Mouse (Mus musculus): ENCODE data around the gene Rad51b.
A peak's percentile ranks its signal among the peaks of the same experiment; 100 is the strongest.

Rad51b gene

GRCm38 (mm10) chr12:79812838-79813563 is 515.9 kb downstream of the Rad51b start:
- DNase-seq, result no peak

DNA sequence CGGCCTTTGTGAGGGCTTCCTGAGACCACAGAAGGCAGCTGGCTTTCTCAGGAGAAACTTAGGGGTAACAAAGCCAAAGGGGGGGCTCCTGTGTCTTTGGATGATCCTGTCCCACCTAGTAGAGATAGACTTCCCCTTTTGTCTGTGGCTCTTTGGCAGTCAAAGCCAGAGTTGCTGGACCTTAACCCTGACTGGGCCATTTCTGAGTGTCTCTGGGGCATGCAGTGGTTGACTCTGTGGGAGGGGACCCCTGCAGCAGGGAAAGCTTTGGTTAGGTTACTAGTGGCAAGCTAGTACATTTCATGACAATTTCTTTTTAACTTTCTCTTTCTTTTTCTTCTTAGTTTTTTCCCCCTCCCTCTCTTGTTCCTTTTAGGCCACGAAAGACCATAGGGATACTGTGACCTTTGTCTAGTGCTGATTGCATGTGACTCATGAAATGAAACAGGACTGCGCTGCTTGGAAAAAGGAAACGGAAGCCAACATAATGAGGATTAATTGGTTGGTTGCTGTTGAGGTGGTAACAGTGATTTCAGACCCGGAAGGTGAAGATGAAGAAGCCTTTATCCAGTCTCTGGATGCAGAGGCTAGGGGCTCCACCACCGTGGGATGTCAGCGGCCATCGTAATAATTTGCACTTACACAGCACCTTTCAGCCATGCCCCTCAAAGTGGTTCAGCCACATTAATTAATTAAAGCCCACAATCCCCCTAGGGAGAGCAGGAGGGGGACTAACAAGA is 516.7 kb downstream of the Rad51b start:
- no peak for DNase-seq

DNA sequence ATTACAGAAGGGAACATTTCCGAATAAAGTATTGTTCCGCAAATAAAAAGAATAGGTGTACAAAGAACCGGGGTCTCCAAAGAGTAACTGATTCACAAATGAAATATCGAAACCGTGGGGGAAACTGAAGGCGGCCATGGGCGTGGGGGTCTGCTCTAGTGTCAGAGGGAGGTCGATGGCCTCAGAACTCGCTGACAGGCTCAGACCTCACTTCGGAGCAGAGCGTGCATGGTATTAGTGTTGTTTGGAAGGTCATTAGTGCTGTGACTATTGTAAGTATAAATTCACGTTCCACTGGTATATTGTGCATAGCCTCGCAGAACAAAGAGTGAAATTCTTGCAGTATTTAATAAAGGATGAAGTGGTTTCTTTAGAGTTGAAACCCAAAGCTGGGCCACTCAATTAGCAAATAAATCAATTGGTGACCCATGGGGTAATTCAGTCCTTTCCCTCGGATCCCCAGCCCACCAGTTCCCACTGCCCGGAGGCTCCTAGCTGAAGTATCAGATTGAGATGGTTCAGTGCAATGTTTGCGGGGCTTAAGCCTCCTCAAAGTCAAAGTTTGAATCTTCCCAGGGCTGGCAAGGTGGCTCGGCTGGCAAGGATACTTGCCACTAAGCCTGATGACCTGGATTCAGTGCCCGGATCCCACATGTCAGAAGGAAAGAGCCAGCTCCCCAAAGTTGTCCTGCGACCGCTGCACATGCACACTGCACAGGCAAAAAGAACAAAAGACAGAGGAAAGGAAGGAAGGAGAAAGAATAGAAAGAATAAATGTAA is 517.4 kb downstream of the Rad51b start:
- no peak for DNase-seq

- no peak for DNase-seq
These were observed 519.2 kb downstream of the Rad51b start for GRCm38 (mm10) chr12:79816241-79816640.

DNA sequence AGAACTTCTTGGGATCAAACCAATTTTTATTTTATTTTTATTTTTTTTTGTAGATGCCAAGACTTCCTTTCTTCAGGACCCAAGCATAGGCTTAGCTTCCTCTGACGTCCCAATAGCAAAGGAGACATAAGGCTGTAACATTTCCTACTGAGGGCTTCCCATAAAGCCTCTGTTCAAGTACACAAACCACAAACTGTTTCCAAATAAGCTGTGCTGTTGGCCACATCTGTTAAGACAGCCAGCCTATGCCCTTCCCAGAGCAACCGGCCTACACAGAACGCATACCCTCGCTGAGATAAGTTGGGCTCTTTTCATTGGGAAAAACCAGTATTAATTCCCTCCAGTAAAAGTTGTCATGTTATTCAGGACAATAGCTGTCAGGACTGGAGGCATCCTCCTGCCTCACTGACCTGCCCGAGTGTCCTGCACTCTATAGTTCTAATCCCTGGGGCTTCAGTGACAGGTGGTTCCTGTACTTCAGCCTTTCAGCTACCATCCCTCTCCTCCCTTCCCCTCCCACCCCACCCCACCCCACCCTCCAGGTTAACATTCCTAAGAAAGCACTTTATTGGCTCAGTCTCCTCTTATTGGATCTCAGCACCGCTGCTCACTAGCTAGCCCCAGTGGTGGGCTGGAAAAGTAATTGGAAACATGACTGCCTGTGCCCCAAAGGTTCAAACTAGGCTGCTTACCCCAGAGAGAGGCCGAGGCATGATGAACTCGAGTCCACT is 523.3 kb downstream of the Rad51b start:
- DNase-seq, result no peak

DNA sequence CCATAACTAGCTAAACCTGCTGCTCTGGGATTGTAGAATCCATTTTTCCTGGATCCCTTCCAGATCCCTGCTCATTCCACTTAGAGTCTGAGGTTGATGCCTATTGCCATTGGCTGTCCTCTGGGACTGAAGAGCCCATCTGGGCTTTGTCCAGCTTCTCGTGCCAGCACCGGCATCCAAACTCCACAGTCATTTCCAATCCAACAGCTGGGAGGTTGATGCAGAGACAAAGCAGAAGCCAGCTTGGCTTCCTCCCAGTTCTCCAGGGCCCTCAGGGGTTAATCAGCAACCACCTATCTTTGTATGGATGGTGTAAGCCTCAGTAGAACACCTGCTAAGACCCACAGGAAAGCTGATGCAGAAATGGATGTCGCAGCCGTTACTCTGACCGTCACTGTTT is 524.8 kb downstream of the Rad51b start:
- peak; percentile 40 to 63 for DNase-seq

- peak in 1 of 2 experiments; percentile 45 for DNase-seq
These were observed 525.3 kb downstream of the Rad51b start for GRCm38 (mm10) chr12:79822401-79822800.

- DNase-seq, result no peak
These were observed 528.8 kb downstream of the Rad51b start for GRCm38 (mm10) chr12:79825922-79826321.

- DNase-seq, result no peak
These were observed 530.2 kb downstream of the Rad51b start for GRCm38 (mm10) chr12:79827233-79827692.

GRCm38 (mm10) chr12:79827735-79828134 is 530.7 kb downstream of the Rad51b start:
- DNase-seq, result no peak

DNA sequence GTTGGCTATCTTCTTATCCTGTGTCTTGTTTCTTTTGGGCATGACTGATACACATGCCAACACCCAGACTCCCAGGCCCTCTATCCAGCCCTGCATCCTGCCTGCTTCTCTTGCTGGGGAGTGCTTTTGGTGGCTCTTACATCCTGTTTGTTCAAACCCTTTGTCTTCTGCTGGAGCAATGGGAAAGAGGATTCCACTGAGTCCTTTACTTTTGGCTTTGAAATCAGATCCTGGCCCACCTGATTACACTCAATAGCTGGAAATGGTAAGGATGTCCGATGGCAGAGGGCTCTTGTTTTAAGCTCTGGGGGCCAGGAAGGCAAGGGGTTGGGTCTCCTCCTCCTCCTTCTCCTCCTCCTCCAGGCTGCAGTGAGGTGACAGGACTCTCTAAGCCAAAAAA is 533.6 kb downstream of the Rad51b start:
- DNase-seq, result no peak

GRCm38 (mm10) chr12:79832611-79833010 is 535.5 kb downstream of the Rad51b start:
- no peak for DNase-seq

- no peak for DNase-seq
These were observed 538.4 kb downstream of the Rad51b start for GRCm38 (mm10) chr12:79835521-79835920.

DNA sequence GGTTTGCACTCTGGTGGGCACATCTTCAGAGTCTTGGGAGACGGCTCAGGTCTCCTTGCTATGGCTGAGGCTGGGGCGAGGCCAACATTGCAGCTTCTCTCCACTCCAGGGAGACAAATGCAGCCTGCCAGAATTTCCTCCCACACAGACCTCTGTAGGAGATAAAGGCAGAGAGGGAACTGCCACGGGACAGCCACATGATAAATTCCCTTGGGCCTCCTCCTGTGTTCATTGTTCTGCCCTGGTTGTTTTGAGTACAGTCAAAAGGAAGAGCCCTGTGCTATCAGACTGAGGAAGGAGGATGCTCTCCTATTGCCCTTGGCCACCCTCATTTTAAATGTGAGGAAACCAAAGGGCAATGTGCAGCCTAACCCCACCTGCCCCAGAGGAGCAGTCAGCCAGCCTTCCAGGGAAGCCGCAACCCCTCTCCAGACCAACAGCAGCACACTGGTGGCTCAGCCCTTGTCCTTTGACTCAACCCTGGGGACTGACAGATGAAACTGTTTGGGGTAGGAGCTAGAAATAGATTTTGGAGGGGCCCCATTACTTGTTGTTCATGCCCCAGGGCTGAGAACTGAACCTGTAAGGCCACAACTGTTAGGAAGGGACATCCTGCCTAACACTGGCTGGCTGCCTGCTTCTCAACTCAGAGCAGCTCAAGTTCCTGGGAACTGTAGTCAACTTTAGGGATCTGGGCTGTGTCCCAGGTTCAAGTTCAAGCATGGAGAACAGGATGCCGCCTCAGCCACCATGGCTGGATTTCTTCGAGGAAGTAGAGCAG is 541.3 kb downstream of the Rad51b start:
- peak; percentile 74 to 86 for DNase-seq

- DNase-seq, result no peak
These were observed 542.2 kb downstream of the Rad51b start for GRCm38 (mm10) chr12:79839096-79839941.

GRCm38 (mm10) chr12:79840465-79840864 is 543.4 kb downstream of the Rad51b start:
- DNase-seq, result no peak

GRCm38 (mm10) chr12:79841248-79841647 is 544.2 kb downstream of the Rad51b start:
- DNase-seq, result peak in 1 of 2 experiments; percentile 19

DNA sequence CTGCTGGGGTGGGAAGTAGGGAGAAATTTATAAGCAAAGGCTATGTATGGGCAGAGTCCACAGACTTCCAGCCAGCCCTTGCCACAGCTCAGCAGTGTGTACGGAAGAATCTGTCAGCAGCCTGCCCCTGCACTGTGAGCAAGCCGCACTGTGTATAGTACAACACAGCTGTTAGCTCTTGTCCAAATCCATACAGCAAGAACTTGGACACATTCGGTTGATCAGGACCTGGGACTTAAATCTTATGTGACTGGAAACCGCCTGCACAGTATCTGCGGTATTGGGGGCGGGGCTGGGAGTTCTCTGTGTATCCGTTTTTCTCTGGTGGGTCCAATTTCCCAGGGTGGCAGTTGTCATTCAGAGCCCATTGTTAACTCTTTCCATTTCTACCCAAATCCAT is 545.2 kb downstream of the Rad51b start:
- peak in 1 of 2 experiments; percentile 22 for DNase-seq

- no peak for DNase-seq
These were observed 545.9 kb downstream of the Rad51b start for GRCm38 (mm10) chr12:79843002-79843401.

DNA sequence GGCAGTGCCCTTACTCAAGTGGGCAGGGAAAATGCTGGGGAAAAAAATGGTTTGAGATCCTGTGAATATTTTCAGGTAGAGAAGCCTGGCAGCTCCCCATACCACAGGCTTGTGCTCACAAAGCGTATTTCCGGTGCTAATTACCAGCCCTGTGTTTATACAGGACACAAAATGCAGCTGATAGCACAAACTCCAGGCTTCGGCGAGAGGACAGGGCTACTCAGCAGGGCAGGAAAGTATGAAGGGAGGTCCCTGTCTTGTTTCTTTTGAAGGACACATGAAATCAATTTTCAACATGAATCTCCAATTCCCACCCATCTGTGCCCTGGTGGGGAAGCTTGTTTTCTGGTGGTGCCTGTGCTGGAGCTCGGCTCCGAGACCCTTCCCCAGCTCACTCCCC is 546.4 kb downstream of the Rad51b start:
- peak in 1 of 2 experiments; percentile 41 for DNase-seq

Measured in kidney, postnatal 25 days (tissue).